Mouse (Mus musculus) liver, embryonic 14.5 days (tissue): Measurements from ENCODE around the gene N4bp1.

Experiments
- CTCF ChIP-seq: IDR thresholded peaks from 2 replicates; pipeline ENCODE4 v1.5.1; 2016; ENCODE audit warnings: antibody characterized with exemption, low read depth, control low read depth
- EP300 ChIP-seq: IDR thresholded peaks from 2 replicates; pipeline ENCODE4 v1.6.1; 2016; ENCODE audit warnings: antibody characterized with exemption, low read depth

GRCm38 (mm10) chr8:86853266-86853988 is 31.6 kb downstream of the N4bp1 start:
- TF ChIP-seq CTCF, result no peak
- no peak for TF ChIP-seq EP300
